Mouse (Mus musculus) mesoderm, embryonic 11.5 days (tissue): ENCODE results near the gene Copz1.
A peak's percentile ranks its signal among the peaks of the same experiment; 100 is the strongest.

Experiments
- DNase-seq: peaks from one replicate; pipeline ENCODE4 v3.0.0-alpha.2; 2012; ENCODE audit warnings: low read depth, low spot score

Gene Copz1

GRCm38 (mm10) chr15:103308876-103309580, 36.5 kb downstream of the Copz1 start:
- DNase-seq: no peak

GRCm38 (mm10) chr15:103310365-103310910, 37.9 kb downstream of the Copz1 start, which contains the start of gene Gpr84:
TSS of gene Gpr84 (minus strand) at chr15:103310612.
- DNase-seq: no peak

GRCm38 (mm10) chr15:103313495-103314095, 41.1 kb downstream of the Copz1 start:
- peak; percentile 84 for DNase-seq

- DNase-seq: no peak
Measured at GRCm38 (mm10) chr15:103314181-103314580, 41.7 kb downstream of the Copz1 start.

GRCm38 (mm10) chr15:103315011-103315502, 42.5 kb downstream of the Copz1 start:
- DNase-seq: peak; percentile 90

GRCm38 (mm10) chr15:103315979-103316776, 43.7 kb downstream of the Copz1 start:
- DNase-seq: no peak

- no peak for DNase-seq
Measured at GRCm38 (mm10) chr15:103317120-103317519, 44.6 kb downstream of the Copz1 start.

GRCm38 (mm10) chr15:103317731-103318130, 45.2 kb downstream of the Copz1 start:
- DNase-seq: no peak

- no peak for DNase-seq
Measured at GRCm38 (mm10) chr15:103318201-103318816, 45.8 kb downstream of the Copz1 start.

GRCm38 (mm10) chr15:103321076-103321475, 48.6 kb downstream of the Copz1 start:
- DNase-seq: no peak

- DNase-seq: no peak
Measured at GRCm38 (mm10) chr15:103322396-103322795, 49.9 kb downstream of the Copz1 start.

GRCm38 (mm10) chr15:103323070-103323454, 50.5 kb downstream of the Copz1 start:
- DNase-seq: no peak

- DNase-seq: peak; percentile 90
Measured at GRCm38 (mm10) chr15:103323455-103324247, 51.1 kb downstream of the Copz1 start.

- no peak for DNase-seq
Measured at GRCm38 (mm10) chr15:103333081-103333615, 60.6 kb downstream of the Copz1 start.

GRCm38 (mm10) chr15:103333738-103334137, 61.2 kb downstream of the Copz1 start:
- no peak for DNase-seq

- peak; percentile 46 for DNase-seq
Measured at GRCm38 (mm10) chr15:103334194-103334593, 61.7 kb downstream of the Copz1 start.

- no peak for DNase-seq
Measured at GRCm38 (mm10) chr15:103335040-103335439, 62.5 kb downstream of the Copz1 start.

GRCm38 (mm10) chr15:103335488-103336235, 63.1 kb downstream of the Copz1 start:
- no peak for DNase-seq

- no peak for DNase-seq
Measured at GRCm38 (mm10) chr15:103336996-103337667, 64.6 kb downstream of the Copz1 start.
